Mouse (Mus musculus) kidney, embryonic 16.5 days (tissue): ENCODE data around the gene Tnks2. TPM values are rescaled to one million over a fixed set of nuclear protein-coding genes. Genes with fewer than 3 reads are reported as not detected.
A peak's percentile ranks its signal among the peaks of the same experiment; 100 is the strongest.

Experiments
- ATAC-seq: fragments of 200-750 bp; cut with Nextera tagmentation; 2 replicates; pipeline ENCODE4 v1.8.0; 2017; ENCODE audit warnings: moderate TSS enrichment; ENCODE audit not compliant: low FRiP score, low TSS enrichment
- H3K27ac ChIP-seq: fragments of 300-500 bp; sonication (generic); 2 replicates; pipeline ENCODE4 v1.5.1; 2014; ENCODE audit warnings: low read length
- H3K27me3 ChIP-seq: fragments of 300-500 bp; sonication (generic); 2 replicates; pipeline ENCODE4 v1.6.1; 2014; ENCODE audit warnings: low read length, control low read depth, mixed read lengths; ENCODE audit not compliant: insufficient read depth
- H3K36me3 ChIP-seq: fragments of 300-500 bp; sonication (generic); 2 replicates; pipeline ENCODE4 v1.6.1; 2014; ENCODE audit warnings: low read length, control low read depth, mixed read lengths; ENCODE audit not compliant: insufficient read depth
- H3K4me1 ChIP-seq: fragments of 300-500 bp; sonication (generic); 2 replicates; pipeline ENCODE4 v1.6.1; 2014; ENCODE audit warnings: low read length, control low read depth, mixed read lengths; ENCODE audit not compliant: insufficient read depth
- H3K4me2 ChIP-seq: fragments of 300-500 bp; sonication (generic); replicated peaks from 2 replicates; pipeline ENCODE4 v1.6.1; 2014; ENCODE audit warnings: low read depth, low read length
- H3K4me3 ChIP-seq: fragments of 300-500 bp; sonication (generic); 2 replicates; pipeline ENCODE4 v1.5.1; 2014; ENCODE audit warnings: mild to moderate bottlenecking, low read length
- H3K9ac ChIP-seq: fragments of 300-500 bp; sonication (generic); replicated peaks from 2 replicates; pipeline ENCODE4 v1.6.1; 2014; ENCODE audit warnings: low read length
- H3K9me3 ChIP-seq: fragments of 300-500 bp; sonication (generic); 2 replicates; pipeline ENCODE4 v1.6.1; 2016; ENCODE audit warnings: low read length, control low read depth
- WGBS: fragments of 180-500 bp; shearing (Covaris S2); extraction: QIAGEN DNeasy Blood & Tissue Kit; methylation state at CpG from one replicate; pipeline ENCODE4 v1.1.7; 2014; 5-methylcytosine and 5-hydroxymethylcytosine counted together
- polyA plus RNA-seq: library from polyadenylated mRNA; unstranded; fragments of >200 nt; fragmentation: Nextera tagmentation; extraction: Ambion mirVana; gene quantifications from 2 replicates; pipeline ENCODE4 v1.2.1, GENCODE M21; 2015

Tnks2 gene
- polyA plus RNA-seq, 1 experiment from 2014 or later = 41.9 TPM

DNA sequence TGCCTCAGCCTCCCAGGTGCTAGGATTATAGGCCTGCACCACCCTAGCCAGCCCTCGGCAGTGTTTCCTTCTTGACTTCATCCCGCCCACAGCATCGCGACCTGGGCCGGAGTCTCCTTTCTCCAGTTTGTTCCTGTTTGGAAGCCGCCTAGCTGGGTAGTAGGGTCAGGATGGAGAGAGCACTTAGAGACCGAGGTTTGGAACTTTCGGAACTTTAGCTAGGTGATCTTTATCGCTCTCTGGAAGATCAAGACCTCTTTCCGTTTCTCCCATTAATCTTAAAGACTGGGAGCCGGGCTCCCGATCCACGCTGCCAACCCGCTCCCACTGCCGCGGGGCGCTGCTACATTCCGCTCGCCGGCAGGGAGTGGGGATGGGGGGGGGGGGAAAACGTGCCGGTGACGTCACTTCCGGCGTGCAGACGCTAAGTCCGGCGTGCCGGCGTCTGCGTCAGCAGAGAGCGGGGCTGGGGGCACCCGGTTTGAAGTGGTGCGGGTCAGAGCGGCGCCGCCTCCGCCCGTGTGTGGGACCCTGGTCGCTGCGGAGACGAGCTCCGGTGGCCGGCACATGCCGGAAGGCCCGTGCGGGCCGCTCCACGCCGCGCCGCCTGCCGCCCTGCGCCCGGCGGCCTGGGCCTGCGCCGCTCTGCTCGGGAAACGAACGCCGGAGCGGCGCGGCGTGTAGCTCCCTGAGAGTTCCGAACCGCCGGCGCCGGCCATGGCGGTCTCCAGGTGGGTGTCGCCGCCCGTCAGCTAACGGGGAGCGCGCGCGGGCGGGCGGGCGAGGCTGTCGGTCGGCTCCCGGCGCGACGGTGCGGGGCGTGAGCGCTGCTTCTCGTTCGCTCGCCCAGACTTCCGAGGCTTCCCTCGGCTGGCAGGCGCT, 91.9 kb downstream of the Tnks2 start, which contains the start of gene Btaf1:
Gene Btaf1, plus strand, starts transcription at position 409 of the 882 bp plus-strand sequence.
- no peaks in the 10 kb centered on the region for H3K27me3 ChIP-seq
- peak within 1 kb of the TSS; percentile 82 for H3K9ac ChIP-seq
- peak; percentile 97 for ATAC-seq
- peak within 1 kb of the TSS; percentile 93 for H3K27ac ChIP-seq
- under 1% methylated on average over 81 of the region's 98 CpGs for WGBS
- peak within 1 kb of the TSS; percentile 79 for H3K4me2 ChIP-seq
- no peaks in the 10 kb centered on the region for H3K9me3 ChIP-seq
- peaks cover 19% of the 10 kb centered on the region for H3K4me1 ChIP-seq
- H3K36me3 ChIP-seq = no peaks in the 10 kb centered on the region
- H3K4me3 ChIP-seq = peak within 1 kb of the TSS; percentile 80

DNA sequence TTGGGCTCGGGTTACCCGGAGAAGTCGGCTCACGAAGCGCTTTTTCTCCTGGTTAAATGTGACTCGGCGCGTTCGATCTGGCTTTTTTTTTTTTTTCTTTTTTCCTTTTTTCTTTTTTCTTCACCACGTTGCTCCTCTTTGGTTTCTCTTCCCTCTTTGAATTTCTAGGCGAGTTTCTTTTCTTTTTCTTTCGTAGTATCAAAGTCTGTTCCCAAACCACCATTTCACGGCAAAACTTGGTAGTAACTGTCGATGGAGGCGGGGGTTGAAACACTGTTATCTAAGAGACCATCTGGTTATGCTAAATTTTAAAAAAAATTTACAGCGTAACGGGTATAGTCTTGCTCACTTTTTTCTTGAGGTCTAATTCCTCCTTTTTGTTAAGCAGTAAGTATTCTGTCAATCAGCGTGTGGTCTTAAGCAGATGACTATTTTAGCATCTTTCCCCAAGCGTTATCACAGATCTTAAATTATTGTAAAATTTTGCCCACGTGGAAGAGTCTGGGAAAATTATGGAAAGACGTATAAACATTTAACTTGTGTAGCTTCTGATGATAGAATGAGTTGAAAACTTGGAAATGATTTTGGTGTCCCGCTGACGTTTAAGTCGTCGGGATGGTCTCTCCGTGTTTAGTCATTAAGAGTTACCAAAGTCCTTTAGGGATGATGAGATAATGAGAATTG, 92.7 kb downstream of the Tnks2 start:
- ATAC-seq = no peak
- H3K9ac ChIP-seq = peak overlapping the region; percentile 82
- H3K27me3 ChIP-seq = no peaks in the 10 kb centered on the region
- H3K27ac ChIP-seq = peak overlapping the region; percentile 93
- peak overlapping the region; percentile 79 for H3K4me2 ChIP-seq
- H3K9me3 ChIP-seq = no peaks in the 10 kb centered on the region
- peaks cover 19% of the 10 kb centered on the region for H3K4me1 ChIP-seq
- no peaks in the 10 kb centered on the region for H3K36me3 ChIP-seq
- WGBS = 1% methylated on average over 26 of the region's 26 CpGs
- H3K4me3 ChIP-seq = peak overlapping the region; percentile 80

GRCm38 (mm10) chr19:36927800-36928361, 93.8 kb downstream of the Tnks2 start:
- H3K27ac ChIP-seq = no peak overlapping the region
- no peak overlapping the region for H3K9ac ChIP-seq
- H3K4me1 ChIP-seq = peaks cover 19% of the 10 kb centered on the region
- no peaks in the 10 kb centered on the region for H3K36me3 ChIP-seq
- WGBS = 84% methylated on average over 6 of the region's 6 CpGs
- no peak overlapping the region for H3K4me3 ChIP-seq
- no peaks in the 10 kb centered on the region for H3K27me3 ChIP-seq
- H3K4me2 ChIP-seq = peak overlapping the region; percentile 79
- no peaks in the 10 kb centered on the region for H3K9me3 ChIP-seq
- no peak for ATAC-seq

DNA sequence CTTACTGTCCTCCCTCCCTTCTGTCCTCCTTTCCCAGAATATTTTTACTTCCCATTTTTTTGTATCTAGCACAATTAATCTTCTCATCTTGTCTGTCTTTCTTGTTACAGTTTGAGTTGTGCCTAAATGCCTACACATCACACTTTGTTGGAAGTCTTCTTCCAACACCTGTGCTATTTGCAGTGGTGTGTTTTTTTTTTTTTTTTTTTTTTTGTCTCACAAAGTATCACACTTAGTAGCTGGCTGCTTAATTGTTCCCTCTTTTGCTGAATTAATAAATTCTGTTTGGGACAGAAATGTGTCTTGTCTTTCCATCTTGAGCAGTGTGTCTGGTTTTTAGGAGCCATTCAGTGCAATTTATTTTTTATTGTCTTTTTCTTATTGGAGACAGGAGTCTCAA, 95.8 kb downstream of the Tnks2 start:
- no peak overlapping the region for H3K9ac ChIP-seq
- no peak overlapping the region for H3K27ac ChIP-seq
- H3K4me1 ChIP-seq = peaks cover 18% of the 10 kb centered on the region
- ATAC-seq = no peak
- no peaks in the 10 kb centered on the region for H3K9me3 ChIP-seq
- H3K4me3 ChIP-seq = no peak overlapping the region
- H3K36me3 ChIP-seq = no peaks in the 10 kb centered on the region
- no peak overlapping the region for H3K4me2 ChIP-seq
- no peaks in the 10 kb centered on the region for H3K27me3 ChIP-seq

DNA sequence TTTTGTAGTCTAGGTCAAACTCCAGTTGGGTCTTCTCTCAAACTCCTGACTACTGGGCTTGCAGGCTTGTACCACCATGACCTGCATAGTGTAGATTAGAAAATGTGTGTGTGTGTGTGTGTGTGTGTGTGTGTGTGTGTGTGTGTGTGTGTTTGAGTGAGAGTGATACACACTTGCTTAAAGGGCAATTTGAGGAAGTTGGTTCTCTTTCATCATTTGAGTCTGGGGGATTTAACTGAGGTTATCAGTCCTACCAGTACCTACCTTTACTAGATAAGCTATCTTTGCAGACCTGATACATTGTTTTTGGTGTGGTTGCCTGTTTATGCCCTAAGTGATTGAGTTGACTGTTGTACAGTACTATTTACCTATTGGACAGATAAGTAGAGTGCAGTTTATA, 98.1 kb downstream of the Tnks2 start:
- Histone ChIP-seq H3K27me3 (no peaks in the 10 kb centered on the region), H3K4me2 (no peak overlapping the region), H3K4me3 (no peak overlapping the region), H3K9ac (no peak overlapping the region), H3K27ac (no peak overlapping the region), H3K9me3 (no peaks in the 10 kb centered on the region), H3K4me1 (peaks cover 9% of the 10 kb centered on the region), H3K36me3 (no peaks in the 10 kb centered on the region)
- ATAC-seq = no peak

- Histone ChIP-seq H3K27ac (no peak overlapping the region), H3K9me3 (no peaks in the 10 kb centered on the region), H3K4me1 (peaks cover 3% of the 10 kb centered on the region), H3K36me3 (no peaks in the 10 kb centered on the region), H3K4me2 (no peak overlapping the region), H3K27me3 (no peaks in the 10 kb centered on the region), H3K4me3 (no peak overlapping the region), H3K9ac (no peak overlapping the region)
- WGBS = 80% methylated on average over 2 of the region's 2 CpGs
- no peak for ATAC-seq
Observed at GRCm38 (mm10) chr19:36932613-36933012, 98.6 kb downstream of the Tnks2 start.

- no peaks in the 10 kb centered on the region for H3K9me3 ChIP-seq
- no peak overlapping the region for H3K4me3 ChIP-seq
Observed at GRCm38 (mm10) chr19:36936285-36936684, 102.3 kb downstream of the Tnks2 start.

DNA sequence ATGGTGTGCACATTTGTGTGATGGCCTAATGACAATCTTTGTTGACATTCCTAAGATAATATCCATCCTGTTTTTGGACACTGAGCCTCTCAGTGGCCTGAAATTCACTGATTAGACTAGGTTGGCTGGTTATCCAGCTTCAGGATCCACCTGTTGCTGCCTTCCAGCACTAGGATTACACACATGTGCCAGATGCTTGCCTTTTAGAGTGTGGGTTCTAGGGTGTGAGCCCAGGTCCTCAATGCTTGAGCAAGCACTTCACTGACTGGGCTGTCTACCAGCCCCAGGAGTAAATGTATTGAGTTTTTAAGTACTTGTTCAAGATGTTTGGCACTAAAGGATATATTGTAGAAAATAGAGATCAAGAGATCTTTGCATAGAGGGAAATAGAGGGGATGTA, 104.0 kb downstream of the Tnks2 start:
- Histone ChIP-seq H3K27me3 (no peaks in the 10 kb centered on the region), H3K9me3 (no peaks in the 10 kb centered on the region), H3K36me3 (no peaks in the 10 kb centered on the region)

More at GRCm38 (mm10) chr19:36936285-36936684, 102.3 kb downstream of the Tnks2 start:
- Histone ChIP-seq H3K27me3 (no peaks in the 10 kb centered on the region), H3K27ac (no peak overlapping the region), H3K4me1 (no peaks in the 10 kb centered on the region), H3K36me3 (no peaks in the 10 kb centered on the region), H3K4me2 (no peak overlapping the region), H3K9ac (no peak overlapping the region)
- ATAC-seq = no peak
- 91% methylated on average over 4 of the region's 4 CpGs for WGBS

DNA sequence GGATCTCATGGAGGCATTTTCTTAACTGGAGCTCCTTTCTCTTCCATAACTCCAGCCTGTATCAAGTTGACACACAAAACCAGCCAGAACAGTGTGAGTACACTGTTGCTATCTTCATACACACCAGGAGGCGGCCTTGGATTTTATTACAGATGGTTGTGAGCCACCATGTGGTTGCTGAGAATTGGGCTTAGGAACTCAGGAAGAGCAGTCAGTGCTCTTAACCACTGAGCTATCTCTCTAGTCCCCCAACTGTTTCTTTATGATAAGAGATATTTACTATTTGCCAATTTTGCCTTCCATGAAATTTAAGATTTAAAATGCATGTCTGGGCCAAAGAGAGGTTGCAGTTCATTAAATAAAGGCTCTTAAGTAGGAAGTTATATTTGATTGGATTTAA, 106.0 kb downstream of the Tnks2 start:
- WGBS = 93% methylated on average over 1 of the region's 1 CpGs
- H3K4me3 ChIP-seq = no peak overlapping the region
- ATAC-seq = no peak
- no peaks in the 10 kb centered on the region for H3K9me3 ChIP-seq
- H3K4me1 ChIP-seq = no peaks in the 10 kb centered on the region
- H3K9ac ChIP-seq = no peak overlapping the region
- H3K4me2 ChIP-seq = no peak overlapping the region
- H3K27ac ChIP-seq = no peak overlapping the region
- H3K36me3 ChIP-seq = no peaks in the 10 kb centered on the region
- no peaks in the 10 kb centered on the region for H3K27me3 ChIP-seq

More for the DNA sequence above, 104.0 kb downstream of the Tnks2 start:
- Histone ChIP-seq H3K27ac (no peak overlapping the region), H3K4me1 (no peaks in the 10 kb centered on the region), H3K4me2 (no peak overlapping the region), H3K9ac (no peak overlapping the region), H3K4me3 (no peak overlapping the region)
- ATAC-seq = no peak
